Mouse (Mus musculus): ENCODE data around the gene Srsx. TPM values are rescaled to one million over a fixed set of nuclear protein-coding genes. Genes with fewer than 3 reads are reported as not detected.

Gene Srsx
- not detected for polyA plus RNA-seq (2014; fragmentation: Illumina TruSeq; extraction: RNeasy Lipid Tissue Mini Kit (QIAGEN cat#74804))

DNA sequence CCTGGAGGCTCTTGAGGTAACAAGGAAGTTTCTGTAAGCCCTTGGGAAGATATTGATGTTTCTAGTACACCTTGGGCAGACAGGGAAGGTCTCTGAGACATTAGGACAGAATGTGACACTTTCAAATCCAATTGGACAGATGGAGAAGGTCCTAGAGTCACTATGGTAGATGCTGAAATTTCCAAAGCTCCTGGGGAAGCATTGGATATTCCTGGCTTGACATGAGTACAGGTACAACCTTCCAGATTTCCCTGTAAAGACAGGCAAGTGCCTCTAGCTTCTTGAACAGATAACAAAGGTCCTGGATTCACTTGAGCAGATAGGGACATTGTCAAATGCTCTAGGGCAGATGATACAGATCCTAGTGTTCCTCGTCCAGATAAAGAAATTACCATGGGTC, at the start of gene Srsx:
Gene Srsx (minus strand): TSS at position 101 of the 400 bp plus-strand sequence.

DNA sequence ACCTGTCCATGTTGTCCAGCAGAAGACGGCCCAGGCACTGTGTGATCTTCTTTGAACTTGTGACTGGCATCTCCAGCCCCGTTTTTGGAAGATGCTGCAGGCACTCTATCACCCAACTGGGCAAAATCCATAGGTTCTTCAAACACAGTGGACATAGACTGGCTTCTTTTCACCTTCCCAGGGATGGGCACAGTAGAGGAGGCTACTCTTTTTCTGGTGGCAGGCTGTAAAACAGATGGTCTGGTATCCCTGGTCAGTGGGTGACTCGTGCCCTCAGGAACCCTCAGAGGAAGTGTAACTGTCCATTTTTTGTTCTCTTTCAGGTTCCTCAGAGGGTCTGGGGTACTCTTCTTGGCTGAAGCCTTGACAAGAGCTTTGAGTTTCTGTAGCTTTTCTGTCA, 24.5 kb upstream of the Srsx start, which contains the start of gene Gm17577:
Gene Gm17577 (minus strand): TSS at position 101 of the 400 bp plus-strand sequence.

Other genes starting within 250 kb of the Srsx start
- gene Gm17521, start 192.8 kb downstream of the Srsx start, polyA plus RNA-seq (2014; fragmentation: Illumina TruSeq; extraction: RNeasy Lipid Tissue Mini Kit (QIAGEN cat#74804)), result not detected
- 44.6 TPM for gene Cldn34c1, start 119.0 kb downstream of the Srsx start, polyA plus RNA-seq (2014; fragmentation: Illumina TruSeq; extraction: RNeasy Lipid Tissue Mini Kit (QIAGEN cat#74804))
- gene Gm17577, start 24.4 kb upstream of the Srsx start, polyA plus RNA-seq (2014; fragmentation: Illumina TruSeq; extraction: RNeasy Lipid Tissue Mini Kit (QIAGEN cat#74804)), result not detected